Mouse (Mus musculus): Measurements from ENCODE around the gene Glrx2.

DNA sequence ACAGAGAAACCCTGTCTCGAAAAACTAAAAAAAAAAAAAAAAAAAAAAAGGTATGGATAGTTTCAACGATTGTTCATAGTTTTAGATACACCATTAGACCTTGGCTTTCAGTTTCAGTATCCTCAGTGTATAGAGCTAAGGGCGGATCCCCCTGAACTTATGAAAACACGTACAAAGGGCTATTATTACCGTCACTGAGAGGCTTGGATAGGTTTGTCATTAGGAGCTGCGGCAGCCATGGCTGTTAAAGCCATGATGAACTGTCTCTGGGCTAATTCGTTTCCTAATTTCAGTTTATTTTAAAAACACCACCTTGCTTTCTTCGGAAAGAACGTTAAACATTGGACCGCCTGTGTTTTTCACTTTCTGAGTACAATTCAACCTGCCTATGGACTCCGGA, 22.7 kb downstream of the Glrx2 start:
- TF ChIP-seq CTCF (IDR thresholded peaks at IDR 0.05), result no peak
- TF ChIP-seq EP300 (IDR thresholded peaks at IDR 0.05), result no peak

Data from lung, postnatal 0 days (tissue).